Mouse (Mus musculus) hindbrain, embryonic 11.5 days (tissue): ENCODE measurements around the gene Dnajc15. TPM values are rescaled to one million over a fixed set of nuclear protein-coding genes. Genes with fewer than 3 reads are reported as not detected.

ENCODE experiments used
- ATAC-seq: fragments of 200-750 bp; cut with Nextera tagmentation; 2 replicates; pipeline ENCODE4 v1.8.0; 2017; ENCODE audit warnings: mild to moderate bottlenecking, moderate TSS enrichment, moderate library complexity; ENCODE audit not compliant: low FRiP score
- DNase-seq: peaks from one replicate; pipeline ENCODE4 v3.0.0-alpha.2; 2015; ENCODE audit warnings: low spot score
- H3K27ac ChIP-seq: fragments of 300-500 bp; sonication (generic); 2 replicates; pipeline ENCODE4 v1.5.1; 2014; ENCODE audit warnings: mild to moderate bottlenecking, low read depth, low read length
- H3K27me3 ChIP-seq: fragments of 300-500 bp; sonication (generic); 2 replicates; pipeline ENCODE4 v1.6.1; 2014; ENCODE audit warnings: mild to moderate bottlenecking, low read length, moderate library complexity, mixed read lengths; ENCODE audit not compliant: control insufficient read depth, insufficient read depth
- H3K36me3 ChIP-seq: fragments of 300-500 bp; sonication (generic); 2 replicates; pipeline ENCODE4 v1.6.1; 2014; ENCODE audit warnings: mild to moderate bottlenecking, low read length, moderate library complexity, mixed read lengths; ENCODE audit not compliant: control insufficient read depth, insufficient read depth
- H3K4me1 ChIP-seq: fragments of 300-500 bp; sonication (generic); replicated peaks from 2 replicates; pipeline ENCODE4 v1.6.1; 2014; ENCODE audit warnings: low read length, mixed read lengths; ENCODE audit not compliant: control insufficient read depth, insufficient read depth
- H3K4me2 ChIP-seq: fragments of 300-500 bp; sonication (generic); replicated peaks from 2 replicates; pipeline ENCODE4 v1.6.1; 2014; ENCODE audit warnings: mild to moderate bottlenecking, low read depth, low read length
- H3K4me3 ChIP-seq: fragments of 300-500 bp; sonication (generic); 2 replicates; pipeline ENCODE4 v1.5.1; 2014; ENCODE audit warnings: low read depth, low read length
- H3K9ac ChIP-seq: fragments of 300-500 bp; sonication (generic); 2 replicates; pipeline ENCODE4 v1.6.1; 2014; ENCODE audit warnings: low read depth, low read length
- H3K9me3 ChIP-seq: fragments of 300-500 bp; sonication (generic); 2 replicates; pipeline ENCODE4 v1.6.1; 2016; ENCODE audit warnings: low read length; ENCODE audit not compliant: control insufficient read depth
- WGBS: fragments of 180-500 bp; shearing (Covaris S2); extraction: QIAGEN DNeasy Blood & Tissue Kit; methylation state at CpG from one replicate; pipeline ENCODE4 v1.1.7; 2014; 5-methylcytosine and 5-hydroxymethylcytosine counted together
- polyA plus RNA-seq: library from polyadenylated mRNA; unstranded; fragments of >200 nt; fragmentation: Nextera tagmentation; extraction: Ambion mirVana; gene quantifications from 2 replicates; pipeline ENCODE4 v1.2.1, GENCODE M21; 2014

The Dnajc15 gene
- polyA plus RNA-seq, 1 experiment from 2014 or later = 108 TPM

GRCm38 (mm10) chr14:77825121-77825520 lies 49.8 kb downstream of the Dnajc15 start:
- no peak overlapping the region for H3K9ac ChIP-seq
- no peaks in the 10 kb centered on the region for H3K36me3 ChIP-seq
- no peak overlapping the region for H3K27ac ChIP-seq
- no peak overlapping the region for H3K4me2 ChIP-seq
- no peaks in the 10 kb centered on the region for H3K9me3 ChIP-seq
- no peaks in the 10 kb centered on the region for H3K4me1 ChIP-seq
- H3K27me3 ChIP-seq = no peaks in the 10 kb centered on the region
- ATAC-seq (no peak), DNase-seq (no peak)
- 94% methylated on average over 6 of the region's 6 CpGs for WGBS
- H3K4me3 ChIP-seq = no peak overlapping the region

- Histone ChIP-seq H3K36me3 (no peaks in the 10 kb centered on the region), H3K4me3 (no peak overlapping the region), H3K27ac (no peak overlapping the region), H3K4me1 (no peaks in the 10 kb centered on the region), H3K9ac (no peak overlapping the region), H3K9me3 (no peaks in the 10 kb centered on the region), H3K4me2 (no peak overlapping the region), H3K27me3 (no peaks in the 10 kb centered on the region)
- DNase-seq (no peak), ATAC-seq (no peak)
- WGBS = 89% methylated on average over 3 of the region's 3 CpGs
These were observed 55.1 kb downstream of the Dnajc15 start for GRCm38 (mm10) chr14:77819841-77820240.

- no peak overlapping the region for H3K4me3 ChIP-seq
- H3K36me3 ChIP-seq = no peaks in the 10 kb centered on the region
- H3K27me3 ChIP-seq = no peaks in the 10 kb centered on the region
- WGBS = 90% methylated on average over 6 of the region's 6 CpGs
- H3K4me1 ChIP-seq = no peaks in the 10 kb centered on the region
- no peak overlapping the region for H3K4me2 ChIP-seq
- H3K9me3 ChIP-seq = no peaks in the 10 kb centered on the region
- no peak overlapping the region for H3K9ac ChIP-seq
- DNase-seq (no peak), ATAC-seq (no peak)
- no peak overlapping the region for H3K27ac ChIP-seq
These were observed 57.4 kb downstream of the Dnajc15 start for GRCm38 (mm10) chr14:77817561-77817960.

- no peak for ATAC-seq
- no peak for DNase-seq
- no peak overlapping the region for H3K27ac ChIP-seq
- H3K4me3 ChIP-seq = no peak overlapping the region
- no peaks in the 10 kb centered on the region for H3K4me1 ChIP-seq
- H3K9me3 ChIP-seq = no peaks in the 10 kb centered on the region
- H3K9ac ChIP-seq = no peak overlapping the region
- no peaks in the 10 kb centered on the region for H3K36me3 ChIP-seq
- no peak overlapping the region for H3K4me2 ChIP-seq
- no peaks in the 10 kb centered on the region for H3K27me3 ChIP-seq
- 66% methylated on average over 4 of the region's 4 CpGs for WGBS
These were observed 60.0 kb downstream of the Dnajc15 start for GRCm38 (mm10) chr14:77814935-77815334.

- no peak overlapping the region for H3K9ac ChIP-seq
- H3K27ac ChIP-seq = no peak overlapping the region
- H3K36me3 ChIP-seq = no peaks in the 10 kb centered on the region
- no peaks in the 10 kb centered on the region for H3K4me1 ChIP-seq
- 94% methylated on average over 1 of the region's 1 CpGs for WGBS
- DNase-seq (no peak), ATAC-seq (no peak)
- no peaks in the 10 kb centered on the region for H3K9me3 ChIP-seq
- H3K4me2 ChIP-seq = no peak overlapping the region
- no peaks in the 10 kb centered on the region for H3K27me3 ChIP-seq
- no peak overlapping the region for H3K4me3 ChIP-seq
These were observed 62.0 kb downstream of the Dnajc15 start for GRCm38 (mm10) chr14:77812890-77813289.

- H3K4me2 ChIP-seq = no peak overlapping the region
- 90% methylated on average over 5 of the region's 5 CpGs for WGBS
- no peak for ATAC-seq
These were observed 63.5 kb downstream of the Dnajc15 start for GRCm38 (mm10) chr14:77811466-77811865.

GRCm38 (mm10) chr14:77807836-77808235 lies 67.1 kb downstream of the Dnajc15 start:
- DNase-seq = no peak
- Histone ChIP-seq H3K4me1 (no peaks in the 10 kb centered on the region), H3K4me3 (no peak overlapping the region), H3K36me3 (no peaks in the 10 kb centered on the region), H3K4me2 (no peak overlapping the region), H3K27ac (no peak overlapping the region), H3K9me3 (no peaks in the 10 kb centered on the region), H3K27me3 (no peaks in the 10 kb centered on the region), H3K9ac (no peak overlapping the region)
- ATAC-seq = no peak
- 88% methylated on average over 4 of the region's 4 CpGs for WGBS

More at GRCm38 (mm10) chr14:77811466-77811865, 63.5 kb downstream of the Dnajc15 start:
- Histone ChIP-seq H3K4me1 (no peaks in the 10 kb centered on the region), H3K36me3 (no peaks in the 10 kb centered on the region), H3K27ac (no peak overlapping the region), H3K27me3 (no peaks in the 10 kb centered on the region), H3K9ac (no peak overlapping the region), H3K9me3 (no peaks in the 10 kb centered on the region), H3K4me3 (no peak overlapping the region)
- no peak for DNase-seq

- no peaks in the 10 kb centered on the region for H3K9me3 ChIP-seq
- H3K4me1 ChIP-seq = peaks cover 2% of the 10 kb centered on the region; the same call in 1 of the 2 replicates
- 86% methylated on average over 5 of the region's 5 CpGs for WGBS
- DNase-seq (no peak), ATAC-seq (no peak)
- H3K4me2 ChIP-seq = no peak overlapping the region
- H3K9ac ChIP-seq = no peak overlapping the region
- H3K27ac ChIP-seq = no peak overlapping the region
- H3K36me3 ChIP-seq = no peaks in the 10 kb centered on the region
- no peak overlapping the region for H3K4me3 ChIP-seq
- H3K27me3 ChIP-seq = no peaks in the 10 kb centered on the region
These were observed 68.6 kb downstream of the Dnajc15 start for GRCm38 (mm10) chr14:77806345-77806744.

GRCm38 (mm10) chr14:77802268-77802630 lies 72.7 kb downstream of the Dnajc15 start:
- H3K4me2 ChIP-seq = no peak overlapping the region
- no peak overlapping the region for H3K27ac ChIP-seq

More at GRCm38 (mm10) chr14:77802268-77802630, 72.7 kb downstream of the Dnajc15 start:
- ATAC-seq (peak; percentile 27; the same call in 1 of the 2 replicates), DNase-seq (peak; percentile 22)
- H3K27me3 ChIP-seq = no peaks in the 10 kb centered on the region
- no peaks in the 10 kb centered on the region for H3K36me3 ChIP-seq
- no peak overlapping the region for H3K4me3 ChIP-seq
- H3K9me3 ChIP-seq = no peaks in the 10 kb centered on the region
- H3K4me1 ChIP-seq = peaks cover 2% of the 10 kb centered on the region; the same call in 1 of the 2 replicates
- 52% methylated on average over 5 of the region's 5 CpGs for WGBS
- no peak overlapping the region for H3K9ac ChIP-seq
